Comparison of ENCODE assay signal across 14 mouse cellular contexts in the genomic region with DNA sequence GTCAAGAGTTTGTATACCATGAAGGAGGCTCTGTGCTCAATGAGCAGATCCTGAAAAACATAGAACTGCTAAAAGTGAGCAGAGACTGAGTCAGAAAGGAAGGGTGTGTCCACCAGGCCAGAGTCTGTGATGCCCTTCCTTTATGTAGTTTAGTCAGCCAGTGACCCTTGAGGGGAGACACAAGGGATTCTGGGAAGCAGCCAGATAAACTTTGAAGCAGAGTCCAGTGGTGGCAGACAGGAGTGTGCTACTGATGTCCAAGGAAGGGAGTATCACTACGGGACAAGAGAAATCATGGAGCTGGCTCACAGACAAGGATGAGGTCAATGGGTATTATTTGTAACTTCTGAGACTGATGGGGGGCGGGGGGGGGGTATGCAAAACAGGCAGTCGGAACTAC.
"Had no signal": no experiment of that assay in that cellular context is flagged by ENCODE, and none has a peak within 500 bp of the region (broad histone marks: within the 10 kb centered on the region; RNA-seq: fewer than 3 reads in every experiment).

No protein-coding gene starts in this region.

- H3K4me2 ChIP-seq: limb, embryonic 12.5 days; liver, embryonic 13.5 days; midbrain, embryonic 13.5 days; neural tube, embryonic 15.5 days had no signal

- H3K27ac ChIP-seq: kidney, postnatal 0 days; layer of hippocampus, adult 2 months; limb, embryonic 12.5 days; liver, embryonic 13.5 days; midbrain, embryonic 13.5 days; neural tube, embryonic 15.5 days; stomach, postnatal 0 days had no signal

- H3K9me3 ChIP-seq: limb, embryonic 12.5 days; liver, embryonic 13.5 days; midbrain, embryonic 13.5 days; neural tube, embryonic 15.5 days had no signal

- H3K27me3 ChIP-seq: limb, embryonic 12.5 days; liver, embryonic 13.5 days; midbrain, embryonic 13.5 days; neural tube, embryonic 15.5 days had no signal

- DNase-seq: liver; liver, embryonic 13.5 days; liver, postnatal 0 days; lung, postnatal 14 days; right cerebral cortex, adult 18-20 months; right cerebral cortex, postnatal 25 days; thymus, postnatal 4 days had no signal

- H3K9ac ChIP-seq: limb, embryonic 12.5 days; liver, embryonic 13.5 days; liver, postnatal 0 days; midbrain, embryonic 13.5 days; neural tube, embryonic 15.5 days had no signal

- H3K36me3 ChIP-seq: limb, embryonic 12.5 days; liver, embryonic 13.5 days; midbrain, embryonic 13.5 days; neural tube, embryonic 15.5 days had no signal

- H3K4me1 ChIP-seq: limb, embryonic 12.5 days; liver, embryonic 13.5 days; midbrain, embryonic 13.5 days; neural tube, embryonic 15.5 days had no signal

- H3K4me3 ChIP-seq: layer of hippocampus, adult 2 months; limb, embryonic 12.5 days; liver, embryonic 13.5 days; midbrain, embryonic 13.5 days; myocyte; neural tube, embryonic 15.5 days had no signal

- ATAC-seq: liver, postnatal 0 days; midbrain, embryonic 13.5 days had no signal
